Mouse (Mus musculus) myocyte (in vitro differentiated cells): Measurements from ENCODE around the gene Gipc2.

Experiments used
- CEBPB ChIP-seq: IDR thresholded peaks from 2 replicates; pipeline ENCODE4 v1.6.1; 2011; ENCODE audit warnings: mild to moderate bottlenecking, moderate library complexity; ENCODE audit not compliant: poor library complexity, insufficient read depth, severe bottlenecking
- E2F4 ChIP-seq: IDR thresholded peaks from one replicate; pipeline ENCODE4 v1.6.1; 2011; ENCODE audit warnings: mild to moderate bottlenecking, control low read depth, moderate library complexity; ENCODE audit not compliant: insufficient read depth
- MYOD1 ChIP-seq, 3 experiments: IDR thresholded peaks; one replicate each; pipeline ENCODE4 v1.6.1; 2011; ENCODE audit warnings: control low read depth in 2 of 3, low read depth in 2 of 3, mild to moderate bottlenecking in 2 of 3, moderate library complexity in 1 of 3; ENCODE audit not compliant: insufficient read length in 2 of 3, control insufficient read depth in 1 of 3
- POLR2A ChIP-seq: IDR thresholded peaks from one replicate; pipeline ENCODE4 v1.6.1; 2011; ENCODE audit warnings: low read depth, mild to moderate bottlenecking, control low read depth, moderate library complexity; ENCODE audit not compliant: insufficient read length
- REST ChIP-seq: IDR thresholded peaks from one replicate; pipeline ENCODE4 v1.6.1; 2011; ENCODE audit warnings: mild to moderate bottlenecking, control low read depth, moderate library complexity; ENCODE audit not compliant: insufficient read depth, insufficient read length
- USF1 ChIP-seq: IDR thresholded peaks from one replicate; pipeline ENCODE4 v1.6.1; 2011; ENCODE audit warnings: low read depth, mild to moderate bottlenecking, control low read depth, moderate library complexity

- TF ChIP-seq POLR2A (no peak), CEBPB (no peak), E2F4 (no peak), REST (no peak), USF1 (no peak), MYOD1 (IDR thresholded peaks at IDR 0.05; ENCODE audit: control insufficient read depth in 1 of 3, insufficient read length in 2 of 3, low read depth in 2 of 3) (no peak)
These were observed 71.0 kb downstream of the Gipc2 start for GRCm38 (mm10) chr3:152095030-152095429.
